Mouse (Mus musculus): ENCODE results near the gene Tiparp.

GRCm38 (mm10) chr3:65484161-65484733 lies 44.0 kb upstream of the Tiparp start:
- TF ChIP-seq CTCF (IDR thresholded peaks at IDR 0.05; ENCODE audit: borderline replicate concordance, insufficient read depth, low read depth, low read length) (no peak), POLR2A (IDR thresholded peaks at IDR 0.05; ENCODE audit: borderline replicate concordance, insufficient read depth, low read length) (no peak)
